Mouse (Mus musculus) embryonic facial prominence, embryonic 12.5 days (tissue): Measurements from ENCODE around the gene Olfr955. TPM values are rescaled to one million over a fixed set of nuclear protein-coding genes. Genes with fewer than 3 reads are reported as not detected.

Experiments used
- ATAC-seq: fragments of 200-750 bp; cut with Nextera tagmentation; 2 replicates; pipeline ENCODE4 v1.8.0; 2017; ENCODE audit not compliant: insufficient number of reproducible peaks, insufficient read depth, low FRiP score, low TSS enrichment
- H3K27ac ChIP-seq: fragments of 300-500 bp; sonication (generic); 2 replicates; pipeline ENCODE4 v1.5.1; 2016; ENCODE audit warnings: mild to moderate bottlenecking
- H3K27me3 ChIP-seq: fragments of 300-500 bp; sonication (generic); 2 replicates; pipeline ENCODE4 v1.6.1; 2016; ENCODE audit warnings: mild to moderate bottlenecking, moderate library complexity
- H3K36me3 ChIP-seq: fragments of 300-500 bp; sonication (generic); 2 replicates; pipeline ENCODE4 v1.6.1; 2016; ENCODE audit warnings: mild to moderate bottlenecking
- H3K4me1 ChIP-seq: fragments of 300-500 bp; sonication (generic); 2 replicates; pipeline ENCODE4 v1.6.1; 2016
- H3K4me2 ChIP-seq: fragments of 300-500 bp; sonication (generic); replicated peaks from 2 replicates; pipeline ENCODE4 v1.6.1; 2016; ENCODE audit warnings: mild to moderate bottlenecking, moderate library complexity
- H3K4me3 ChIP-seq: fragments of 300-500 bp; sonication (generic); 2 replicates; pipeline ENCODE4 v1.5.1; 2016; ENCODE audit warnings: mild to moderate bottlenecking
- H3K9ac ChIP-seq: fragments of 300-500 bp; sonication (generic); 2 replicates; pipeline ENCODE4 v1.6.1; 2016; ENCODE audit warnings: mild to moderate bottlenecking, moderate library complexity
- H3K9me3 ChIP-seq: fragments of 300-500 bp; sonication (generic); 2 replicates; pipeline ENCODE4 v1.6.1; 2016; ENCODE audit warnings: mild to moderate bottlenecking, moderate library complexity
- WGBS: fragments of 180-500 bp; shearing (Covaris S2); methylation state at CpG from one replicate; pipeline ENCODE4 v1.1.7; 2016; 5-methylcytosine and 5-hydroxymethylcytosine counted together
- polyA plus RNA-seq: library from polyadenylated mRNA; unstranded; fragments of >200 nt; fragmentation: Nextera tagmentation; extraction: Ambion mirVana; gene quantifications from 2 replicates; pipeline ENCODE4 v1.2.1, GENCODE M21; 2016

The Olfr955 gene
- polyA plus RNA-seq = not detected in 2 replicates

GRCm38 (mm10) chr9:39471844-39472243, at the start of gene Olfr955:
TSS of gene Olfr955 (minus strand) at chr9:39471944.
- H3K27ac ChIP-seq = no peak within 1 kb of the TSS
- H3K36me3 ChIP-seq = no peaks in the 10 kb centered on the region
- H3K27me3 ChIP-seq = no peaks in the 10 kb centered on the region
- H3K4me3 ChIP-seq = no peak within 1 kb of the TSS
- no peaks in the 10 kb centered on the region for H3K9me3 ChIP-seq
- H3K4me2 ChIP-seq = no peak within 1 kb of the TSS
- H3K9ac ChIP-seq = no peak within 1 kb of the TSS
- ATAC-seq = no peak
- H3K4me1 ChIP-seq = no peaks in the 10 kb centered on the region
- 44% methylated on average over 1 of the region's 1 CpGs for WGBS

- Histone ChIP-seq H3K9ac (no peak overlapping the region), H3K4me2 (no peak overlapping the region), H3K4me1 (no peaks in the 10 kb centered on the region), H3K36me3 (no peaks in the 10 kb centered on the region), H3K27ac (no peak overlapping the region), H3K9me3 (no peaks in the 10 kb centered on the region), H3K27me3 (no peaks in the 10 kb centered on the region), H3K4me3 (no peak overlapping the region)
- no peak for ATAC-seq
Measured at GRCm38 (mm10) chr9:39518595-39518994, 46.9 kb upstream of the Olfr955 start.

GRCm38 (mm10) chr9:39515531-39515930, 43.8 kb upstream of the Olfr955 start, which contains the start of gene Olfr957:
TSS of gene Olfr957 (minus strand) at chr9:39515809.
- Histone ChIP-seq H3K9me3 (no peaks in the 10 kb centered on the region), H3K36me3 (no peaks in the 10 kb centered on the region), H3K27me3 (no peaks in the 10 kb centered on the region), H3K4me1 (no peaks in the 10 kb centered on the region), H3K4me2 (no peak within 1 kb of the TSS), H3K9ac (no peak within 1 kb of the TSS), H3K4me3 (no peak within 1 kb of the TSS), H3K27ac (no peak within 1 kb of the TSS)
- no peak for ATAC-seq
- WGBS = 51% methylated on average over 3 of the region's 3 CpGs

- Histone ChIP-seq H3K4me1 (no peaks in the 10 kb centered on the region), H3K27ac (no peak overlapping the region), H3K4me3 (no peak overlapping the region), H3K27me3 (no peaks in the 10 kb centered on the region), H3K9me3 (no peaks in the 10 kb centered on the region), H3K36me3 (no peaks in the 10 kb centered on the region), H3K4me2 (no peak overlapping the region), H3K9ac (no peak overlapping the region)
- WGBS = 74% methylated on average over 9 of the region's 9 CpGs
- ATAC-seq = no peak
Measured at GRCm38 (mm10) chr9:39509412-39509811, 37.7 kb upstream of the Olfr955 start.

- Histone ChIP-seq H3K4me3 (no peak overlapping the region), H3K36me3 (no peaks in the 10 kb centered on the region), H3K4me2 (no peak overlapping the region), H3K27ac (no peak overlapping the region), H3K27me3 (no peaks in the 10 kb centered on the region), H3K9me3 (no peaks in the 10 kb centered on the region), H3K9ac (no peak overlapping the region), H3K4me1 (no peaks in the 10 kb centered on the region)
- ATAC-seq = no peak
- WGBS = 8% methylated on average over 6 of the region's 6 CpGs
Measured at GRCm38 (mm10) chr9:39508998-39509397, 37.3 kb upstream of the Olfr955 start.

GRCm38 (mm10) chr9:39493895-39494294, 22.2 kb upstream of the Olfr955 start, which contains the start of gene Olfr44:
TSS of gene Olfr44 (minus strand) at chr9:39493995.
- H3K4me3 ChIP-seq = no peak within 1 kb of the TSS
- H3K27me3 ChIP-seq = no peaks in the 10 kb centered on the region
- 88% methylated on average over 2 of the region's 2 CpGs for WGBS
- H3K9ac ChIP-seq = no peak within 1 kb of the TSS
- H3K9me3 ChIP-seq = no peaks in the 10 kb centered on the region
- no peak for ATAC-seq
- no peaks in the 10 kb centered on the region for H3K4me1 ChIP-seq
- H3K36me3 ChIP-seq = no peaks in the 10 kb centered on the region
- no peak within 1 kb of the TSS for H3K4me2 ChIP-seq
- no peak within 1 kb of the TSS for H3K27ac ChIP-seq

- H3K9ac ChIP-seq = no peak within 1 kb of the TSS
- 83% methylated on average over 6 of the region's 6 CpGs for WGBS
- no peaks in the 10 kb centered on the region for H3K9me3 ChIP-seq
- no peak within 1 kb of the TSS for H3K27ac ChIP-seq
- H3K4me2 ChIP-seq = no peak within 1 kb of the TSS
- no peak within 1 kb of the TSS for H3K4me3 ChIP-seq
- H3K4me1 ChIP-seq = no peaks in the 10 kb centered on the region
- no peaks in the 10 kb centered on the region for H3K36me3 ChIP-seq
- H3K27me3 ChIP-seq = no peaks in the 10 kb centered on the region
- no peak for ATAC-seq
Measured at GRCm38 (mm10) chr9:39456401-39456800, 15.3 kb downstream of the Olfr955 start, which contains the start of gene Olfr954. TSS of gene Olfr954 (plus strand) at chr9:39456701.

- no peak within 1 kb of the TSS for H3K27ac ChIP-seq
- no peak within 1 kb of the TSS for H3K4me2 ChIP-seq
- H3K4me1 ChIP-seq = no peaks in the 10 kb centered on the region
- no peaks in the 10 kb centered on the region for H3K27me3 ChIP-seq
- H3K36me3 ChIP-seq = no peaks in the 10 kb centered on the region
- H3K9ac ChIP-seq = no peak within 1 kb of the TSS
- no peak within 1 kb of the TSS for H3K4me3 ChIP-seq
- no peaks in the 10 kb centered on the region for H3K9me3 ChIP-seq
- ATAC-seq = no peak
Measured at GRCm38 (mm10) chr9:39427048-39427447, 44.7 kb downstream of the Olfr955 start, which contains the start of gene Olfr952. TSS of gene Olfr952 (minus strand) at chr9:39427148.

Other genes with a start within 250 kb of the Olfr955 start
- gene Olfr1537, start 221.9 kb downstream of the Olfr955 start, polyA plus RNA-seq = not detected in 2 replicates
- gene Olfr945, start 195.1 kb downstream of the Olfr955 start, polyA plus RNA-seq = not detected in 2 replicates
- not detected in 2 replicates for gene Olfr948, start 145.9 kb downstream of the Olfr955 start, polyA plus RNA-seq
- not detected in 2 replicates for gene Olfr951, start 84.5 kb downstream of the Olfr955 start, polyA plus RNA-seq
- not detected in 2 replicates for gene Olfr952, start 44.8 kb downstream of the Olfr955 start, polyA plus RNA-seq
- not detected in 2 replicates for gene Olfr954, start 15.2 kb downstream of the Olfr955 start, polyA plus RNA-seq
- gene Olfr44, start 22.1 kb upstream of the Olfr955 start, polyA plus RNA-seq = not detected in 2 replicates
- not detected in 2 replicates for gene Olfr957, start 43.9 kb upstream of the Olfr955 start, polyA plus RNA-seq
- not detected in 2 replicates for gene Olfr958, start 82.1 kb upstream of the Olfr955 start, polyA plus RNA-seq
- not detected in 2 replicates for gene Olfr959, start 103.6 kb upstream of the Olfr955 start, polyA plus RNA-seq
- 48.5 and 52.8 TPM in 2 replicates for gene AW551984, start 132.5 kb upstream of the Olfr955 start, polyA plus RNA-seq
- not detected in 2 replicates for gene Olfr148, start 138.7 kb upstream of the Olfr955 start, polyA plus RNA-seq
- gene Olfr960, start 149.4 kb upstream of the Olfr955 start, polyA plus RNA-seq = not detected in 2 replicates
- not detected in 2 replicates for gene Olfr961, start 173.1 kb upstream of the Olfr955 start, polyA plus RNA-seq
- gene Olfr963, start 195.3 kb upstream of the Olfr955 start, polyA plus RNA-seq = not detected in 2 replicates
- gene Olfr149, start 235.2 kb upstream of the Olfr955 start, polyA plus RNA-seq = not detected in 2 replicates
- not detected in 2 replicates for gene Olfr965, start 239.4 kb upstream of the Olfr955 start, polyA plus RNA-seq